Mouse (Mus musculus): ENCODE measurements around the gene Rasl11b. TPM values are rescaled to one million over a fixed set of nuclear protein-coding genes. Genes with fewer than 3 reads are reported as not detected.

The Rasl11b gene
- polyA plus RNA-seq (2012; rRNA removed) = 5.6 and 6.0 TPM in 2 replicates

DNA sequence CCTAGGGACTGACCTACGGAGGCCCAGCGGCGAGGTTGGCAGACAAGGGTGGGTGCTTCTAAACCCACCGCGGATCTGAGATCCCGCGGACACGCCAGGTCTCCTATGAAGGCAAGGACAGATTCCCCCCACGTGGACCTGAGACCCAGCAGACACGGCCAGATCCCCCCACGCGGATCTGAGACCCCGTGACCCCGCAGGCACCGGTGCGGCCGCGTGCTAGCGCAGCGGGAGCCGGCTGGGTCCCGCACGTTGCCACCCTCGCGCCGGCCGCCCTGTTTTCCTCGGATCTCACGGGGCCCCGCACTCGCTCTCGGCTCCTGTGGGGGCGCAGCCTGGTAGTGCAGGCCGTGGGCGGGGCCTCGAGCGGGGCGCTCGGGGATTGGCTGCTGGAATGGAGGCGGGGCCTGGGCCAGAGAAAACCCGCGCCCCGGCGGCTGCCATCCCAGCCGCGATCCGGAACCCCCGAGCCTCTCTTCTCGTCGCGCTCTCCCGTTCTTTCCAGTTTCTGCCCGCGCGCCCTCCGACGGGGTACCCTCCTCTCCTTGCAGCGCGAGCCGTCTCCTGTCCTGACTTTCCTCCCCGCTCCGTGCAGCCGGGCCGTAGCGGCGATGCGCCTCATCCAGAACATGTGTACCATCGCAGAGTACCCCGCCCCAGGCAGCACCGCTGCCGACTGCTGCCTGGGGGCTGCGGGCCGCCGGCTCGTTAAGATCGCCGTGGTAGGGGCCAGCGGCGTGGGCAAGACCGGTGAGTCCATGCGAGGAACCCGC lies at the start of gene Rasl11b:
Gene Rasl11b, plus strand, starts transcription at position 446 of the 773 bp plus-strand sequence.

Other genes with a start within 250 kb of the Rasl11b start
- gene Usp46, start 126.9 kb upstream of the Rasl11b start, polyA plus RNA-seq (2012; rRNA removed) = 8.2 and 9.2 TPM in 2 replicates